Mouse (Mus musculus) adrenal gland, adult 10 weeks (tissue): ENCODE data around the gene Gm3404. TPM values are rescaled to one million over a fixed set of nuclear protein-coding genes. Genes with fewer than 3 reads are reported as not detected.

Experiments used
- polyA plus RNA-seq: library from polyadenylated mRNA; stranded (reverse); fragments of 350-450 nt; fragmentation: Illumina TruSeq; extraction: RNeasy Lipid Tissue Mini Kit (QIAGEN cat#74804); gene quantifications from one replicate; pipeline ENCODE4 v1.2.3, GENCODE M21; 2014; ENCODE audit warnings: low read depth, low replicate concordance

Gm3404 gene
- polyA plus RNA-seq, result not detected

DNA sequence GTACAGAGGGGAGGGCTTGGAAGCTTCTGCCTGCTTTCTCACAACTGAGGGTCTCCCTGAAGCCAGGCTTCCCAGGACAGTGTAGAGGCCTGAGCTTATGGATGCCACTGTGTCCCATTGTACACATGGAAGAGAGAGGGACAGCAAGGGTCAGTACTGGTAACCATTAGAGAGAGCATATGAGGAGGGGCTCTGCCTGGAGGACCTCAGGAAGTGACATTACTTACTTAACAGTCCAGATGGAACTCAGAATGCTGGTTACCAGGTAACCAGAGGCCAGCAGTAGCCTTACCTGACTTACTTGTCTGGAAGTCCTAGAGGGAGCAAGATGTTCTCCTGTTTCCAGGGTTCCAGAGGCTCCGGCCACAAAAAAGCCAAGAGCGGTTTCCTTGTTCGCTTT, at the start of gene Gm3404:
Gm3404 (plus strand) TSS at position 301 of the 400 bp plus-strand sequence.

GRCm38 (mm10) chr5:146481665-146482064, 43.9 kb upstream of the Gm3404 start, which contains the start of gene Gm6408:
TSS of gene Gm6408 (plus strand) at chr5:146481965.

GRCm38 (mm10) chr5:146491063-146491462, 34.5 kb upstream of the Gm3404 start, which contains the start of gene Gm6370:
TSS of gene Gm6370 (plus strand) at chr5:146491363.

DNA sequence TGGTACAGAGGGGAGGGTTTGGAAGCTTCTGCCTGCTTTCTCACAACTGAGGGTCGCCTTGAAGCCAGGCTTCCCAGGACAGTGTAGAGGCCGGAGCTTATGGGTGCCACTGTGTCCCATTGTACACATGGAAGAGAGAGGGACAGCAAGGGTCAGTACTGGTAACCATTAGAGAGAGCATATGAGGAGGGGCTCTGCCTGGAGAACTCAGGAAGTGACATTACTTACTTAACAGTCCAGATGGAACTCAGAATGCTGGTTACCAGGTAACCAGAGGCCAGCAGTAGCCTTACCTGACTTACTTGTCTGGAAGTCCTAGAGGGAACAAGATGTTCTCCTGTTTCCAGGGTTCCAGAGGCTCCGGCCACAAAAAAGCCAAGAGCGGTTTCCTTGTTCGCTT, 23.5 kb upstream of the Gm3404 start, which contains the start of gene 4930449I24Rik:
4930449I24Rik (plus strand) TSS at position 301 of the 400 bp plus-strand sequence.

DNA sequence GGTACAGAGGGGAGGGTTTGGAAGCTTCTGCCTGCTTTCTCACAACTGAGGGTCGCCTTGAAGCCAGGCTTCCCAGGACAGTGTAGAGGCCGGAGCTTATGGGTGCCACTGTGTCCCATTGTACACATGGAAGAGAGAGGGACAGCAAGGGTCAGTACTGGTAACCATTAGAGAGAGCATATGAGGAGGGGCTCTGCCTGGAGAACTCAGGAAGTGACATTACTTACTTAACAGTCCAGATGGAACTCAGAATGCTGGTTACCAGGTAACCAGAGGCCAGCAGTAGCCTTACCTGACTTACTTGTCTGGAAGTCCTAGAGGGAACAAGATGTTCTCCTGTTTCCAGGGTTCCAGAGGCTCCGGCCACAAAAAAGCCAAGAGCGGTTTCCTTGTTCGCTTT, 11.8 kb upstream of the Gm3404 start, which contains the start of gene Gm3402:
Gm3402 (plus strand) TSS at position 301 of the 400 bp plus-strand sequence.

DNA sequence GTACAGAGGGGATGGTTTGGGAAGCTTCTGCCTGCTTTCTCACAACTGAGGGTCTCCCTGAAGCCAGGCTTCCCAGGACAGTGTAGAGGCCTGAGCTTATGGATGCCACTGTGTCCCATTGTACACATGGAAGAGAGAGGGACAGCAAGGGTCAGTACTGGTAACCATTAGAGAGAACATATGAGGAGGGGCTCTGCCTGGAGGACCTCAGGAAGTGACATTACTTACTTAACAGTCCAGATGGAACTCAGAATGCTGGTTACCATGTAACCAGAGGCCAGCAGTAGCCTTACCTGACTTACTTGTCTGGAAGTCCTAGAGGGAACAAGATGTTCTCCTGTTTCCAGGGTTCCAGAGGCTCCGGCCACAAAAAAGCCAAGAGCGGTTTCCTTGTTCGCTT, 11.7 kb downstream of the Gm3404 start, which contains the start of gene Gm3409:
Gm3409 (plus strand) TSS at position 301 of the 400 bp plus-strand sequence.

GRCm38 (mm10) chr5:146555836-146556235, 30.2 kb downstream of the Gm3404 start, which contains the start of gene Gm3415:
TSS of gene Gm3415 (plus strand) at chr5:146556136.

Other genes with a start within 250 kb of the Gm3404 start
- 70.2 TPM for gene Wasf3, start 140.8 kb upstream of the Gm3404 start, polyA plus RNA-seq
- not detected for gene Gm6408, start 43.8 kb upstream of the Gm3404 start, polyA plus RNA-seq
- gene Gm6370, start 34.4 kb upstream of the Gm3404 start, polyA plus RNA-seq, result not detected
- not detected for gene 4930449I24Rik, start 23.4 kb upstream of the Gm3404 start, polyA plus RNA-seq
- not detected for gene Gm3402, start 11.7 kb upstream of the Gm3404 start, polyA plus RNA-seq
- gene Gm3409, start 11.8 kb downstream of the Gm3404 start, polyA plus RNA-seq, result not detected
- not detected for gene Gm3415, start 30.3 kb downstream of the Gm3404 start, polyA plus RNA-seq
- gene Gpr12, start 59.4 kb downstream of the Gm3404 start, polyA plus RNA-seq, result not detected